Mouse (Mus musculus): ENCODE results near the gene Tspan17. TPM values are rescaled to one million over a fixed set of nuclear protein-coding genes. Genes with fewer than 3 reads are reported as not detected.
"Not testable (repeated sequence)": the region's sequence is repeated elsewhere in the genome, so short reads cannot be mapped to it uniquely, and the experiment has no call there.

Tspan17 gene
- total RNA-seq, 2 experiments from 2014 or later: 0.31 to 5.6 TPM

GRCm38 (mm10) chr13:54760164-54760795 is 28.9 kb upstream of the Tspan17 start:
- no peak for ATAC-seq (replicated peaks; ENCODE audit: poor library complexity, severe bottlenecking)

GRCm38 (mm10) chr13:54760906-54761305 is 28.3 kb upstream of the Tspan17 start:
- ATAC-seq (replicated peaks; ENCODE audit: poor library complexity, severe bottlenecking): no peak

GRCm38 (mm10) chr13:54765281-54766191 is 23.6 kb upstream of the Tspan17 start:
- ATAC-seq (replicated peaks; ENCODE audit: poor library complexity, severe bottlenecking): no peak

- ATAC-seq (replicated peaks; ENCODE audit: poor library complexity, severe bottlenecking): peak; percentile 93
Measured at GRCm38 (mm10) chr13:54766192-54766768, 22.9 kb upstream of the Tspan17 start, which contains the start of gene Sncb. Gene Sncb (minus strand): TSS chr13:54766595.

- no peak for ATAC-seq (replicated peaks; ENCODE audit: poor library complexity, severe bottlenecking)
Measured at GRCm38 (mm10) chr13:54767012-54767411, 22.2 kb upstream of the Tspan17 start.

- ATAC-seq (replicated peaks; ENCODE audit: poor library complexity, severe bottlenecking): no peak
Measured at GRCm38 (mm10) chr13:54780592-54780991, 8.6 kb upstream of the Tspan17 start.

- no peak for ATAC-seq (replicated peaks; ENCODE audit: poor library complexity, severe bottlenecking)
Measured at GRCm38 (mm10) chr13:54781086-54781485, 8.1 kb upstream of the Tspan17 start.

GRCm38 (mm10) chr13:54783235-54783634 is 5.9 kb upstream of the Tspan17 start:
- ATAC-seq (replicated peaks; ENCODE audit: poor library complexity, severe bottlenecking): no peak

GRCm38 (mm10) chr13:54783698-54784097 is 5.5 kb upstream of the Tspan17 start, which contains the start of gene Eif4e1b:
Gene Eif4e1b (plus strand): TSS chr13:54783998.
- no peak for ATAC-seq (replicated peaks; ENCODE audit: poor library complexity, severe bottlenecking)

GRCm38 (mm10) chr13:54787591-54787990 is 1.6 kb upstream of the Tspan17 start:
- not testable (repeated sequence) for ATAC-seq (replicated peaks; ENCODE audit: poor library complexity, severe bottlenecking)

- peak; percentile 31 for ATAC-seq (replicated peaks; ENCODE audit: poor library complexity, severe bottlenecking)
Measured at GRCm38 (mm10) chr13:54789561-54790397, 602 bp downstream of the Tspan17 start.

- ATAC-seq (replicated peaks; ENCODE audit: poor library complexity, severe bottlenecking): no peak
Measured at GRCm38 (mm10) chr13:54792259-54793230, 3.4 kb downstream of the Tspan17 start.

GRCm38 (mm10) chr13:54794002-54794577 is 4.9 kb downstream of the Tspan17 start:
- ATAC-seq (replicated peaks; ENCODE audit: poor library complexity, severe bottlenecking): no peak

GRCm38 (mm10) chr13:54794843-54795242 is 5.7 kb downstream of the Tspan17 start:
- ATAC-seq (replicated peaks; ENCODE audit: poor library complexity, severe bottlenecking): no peak

- ATAC-seq (replicated peaks; ENCODE audit: poor library complexity, severe bottlenecking): peak; percentile 27; the same call in 1 of the 2 replicates
Measured at GRCm38 (mm10) chr13:54797356-54797755, 8.2 kb downstream of the Tspan17 start.

- ATAC-seq (replicated peaks; ENCODE audit: poor library complexity, severe bottlenecking): no peak
Measured at GRCm38 (mm10) chr13:54797861-54798643, 8.9 kb downstream of the Tspan17 start.

GRCm38 (mm10) chr13:54798740-54799139 is 9.6 kb downstream of the Tspan17 start:
- ATAC-seq (replicated peaks; ENCODE audit: poor library complexity, severe bottlenecking): no peak

GRCm38 (mm10) chr13:54799701-54800100 is 10.5 kb downstream of the Tspan17 start:
- ATAC-seq (replicated peaks; ENCODE audit: poor library complexity, severe bottlenecking): peak; percentile 60

Measured in granulocyte monocyte progenitor cell, adult 5-6 weeks (primary cell).